Mouse (Mus musculus): Measurements from ENCODE around the gene Pold1. TPM values are rescaled to one million over a fixed set of nuclear protein-coding genes. Genes with fewer than 3 reads are reported as not detected.

Gene Pold1
- polyA plus RNA-seq, 1 experiment from 2014 or later, result 58.5 TPM

- DNase-seq (ENCODE audit: low spot score, missing footprints) (no peak), ATAC-seq (ENCODE audit: low FRiP score) (no peak)
- Histone ChIP-seq H3K9me3 (ENCODE audit: control insufficient read depth, low read length) (0 out of 2 replicates have a peak, but pooled peaks cover 3% of the 10 kb centered on the region), H3K27ac (ENCODE audit: low read depth, low read length) (no peak overlapping the region), H3K4me3 (ENCODE audit: low read depth, low read length) (no peak overlapping the region), H3K9ac (ENCODE audit: low read length) (no peak overlapping the region), H3K4me1 (ENCODE audit: control insufficient read depth, insufficient read depth, low read length) (peaks cover 11% of the 10 kb centered on the region), H3K36me3 (ENCODE audit: control insufficient read depth, insufficient read depth, low read length) (peaks cover 17% of the 10 kb centered on the region), H3K4me2 (no peak overlapping the region), H3K27me3 (ENCODE audit: control insufficient read depth, insufficient read depth, low read length) (no peaks in the 10 kb centered on the region)
- WGBS, result 80% methylated on average over 12 of the region's 12 CpGs
Measured at GRCm38 (mm10) chr7:44543071-44543470, 5.6 kb downstream of the Pold1 start.

- Histone ChIP-seq H3K27ac (ENCODE audit: low read depth, low read length) (no peak overlapping the region), H3K4me1 (ENCODE audit: control insufficient read depth, insufficient read depth, low read length) (peaks cover 6% of the 10 kb centered on the region), H3K36me3 (ENCODE audit: control insufficient read depth, insufficient read depth, low read length) (peaks cover 20% of the 10 kb centered on the region), H3K9me3 (ENCODE audit: control insufficient read depth, low read length) (0 out of 2 replicates have a peak, but pooled peaks cover 3% of the 10 kb centered on the region), H3K9ac (ENCODE audit: low read length) (no peak overlapping the region), H3K27me3 (ENCODE audit: control insufficient read depth, insufficient read depth, low read length) (no peaks in the 10 kb centered on the region), H3K4me3 (ENCODE audit: low read depth, low read length) (no peak overlapping the region), H3K4me2 (no peak overlapping the region)
- ATAC-seq (ENCODE audit: low FRiP score) (no peak), DNase-seq (ENCODE audit: low spot score, missing footprints) (no peak)
- WGBS, result 92% methylated on average over 11 of the region's 11 CpGs
Measured at GRCm38 (mm10) chr7:44542555-44542954, 6.1 kb downstream of the Pold1 start.

GRCm38 (mm10) chr7:44538756-44539624, 9.7 kb downstream of the Pold1 start:
- Histone ChIP-seq H3K4me3 (ENCODE audit: low read depth, low read length) (no peak overlapping the region), H3K4me1 (ENCODE audit: control insufficient read depth, insufficient read depth, low read length) (no peaks in the 10 kb centered on the region), H3K27ac (ENCODE audit: low read depth, low read length) (no peak overlapping the region), H3K9ac (ENCODE audit: low read length) (no peak overlapping the region), H3K27me3 (ENCODE audit: control insufficient read depth, insufficient read depth, low read length) (no peaks in the 10 kb centered on the region), H3K4me2 (no peak overlapping the region), H3K36me3 (ENCODE audit: control insufficient read depth, insufficient read depth, low read length) (peaks cover 40% of the 10 kb centered on the region), H3K9me3 (ENCODE audit: control insufficient read depth, low read length) (no peaks in the 10 kb centered on the region)
- ATAC-seq (ENCODE audit: low FRiP score) (no peak), DNase-seq (ENCODE audit: low spot score, missing footprints) (no peak)
- WGBS, result 92% methylated on average over 41 of the region's 41 CpGs

- 94% methylated on average over 13 of the region's 13 CpGs for WGBS
- peaks cover 48% of the 10 kb centered on the region for H3K36me3 ChIP-seq (ENCODE audit: control insufficient read depth, insufficient read depth, low read length)
- no peak overlapping the region for H3K4me2 ChIP-seq
- no peaks in the 10 kb centered on the region for H3K4me1 ChIP-seq (ENCODE audit: control insufficient read depth, insufficient read depth, low read length)
- no peak overlapping the region for H3K27ac ChIP-seq (ENCODE audit: low read depth, low read length)
- H3K27me3 ChIP-seq (ENCODE audit: control insufficient read depth, insufficient read depth, low read length), result no peaks in the 10 kb centered on the region
- ATAC-seq (ENCODE audit: low FRiP score), result no peak
- no peak overlapping the region for H3K9ac ChIP-seq (ENCODE audit: low read length)
- H3K4me3 ChIP-seq (ENCODE audit: low read depth, low read length), result no peak overlapping the region
- no peaks in the 10 kb centered on the region for H3K9me3 ChIP-seq (ENCODE audit: control insufficient read depth, low read length)
- no peak for DNase-seq (ENCODE audit: low spot score, missing footprints)
Measured at GRCm38 (mm10) chr7:44537496-44537895, 11.2 kb downstream of the Pold1 start.

- no peak overlapping the region for H3K27ac ChIP-seq (ENCODE audit: low read depth, low read length)
- H3K9me3 ChIP-seq (ENCODE audit: control insufficient read depth, low read length), result no peaks in the 10 kb centered on the region
- H3K9ac ChIP-seq (ENCODE audit: low read length), result no peak overlapping the region
- no peaks in the 10 kb centered on the region for H3K27me3 ChIP-seq (ENCODE audit: control insufficient read depth, insufficient read depth, low read length)
- no peaks in the 10 kb centered on the region for H3K4me1 ChIP-seq (ENCODE audit: control insufficient read depth, insufficient read depth, low read length)
- ATAC-seq (ENCODE audit: low FRiP score) (no peak), DNase-seq (ENCODE audit: low spot score, missing footprints) (no peak)
- no peak overlapping the region for H3K4me3 ChIP-seq (ENCODE audit: low read depth, low read length)
- WGBS, result 81% methylated on average over 7 of the region's 7 CpGs
- H3K4me2 ChIP-seq, result no peak overlapping the region
- H3K36me3 ChIP-seq (ENCODE audit: control insufficient read depth, insufficient read depth, low read length), result peaks cover 44% of the 10 kb centered on the region
Measured at GRCm38 (mm10) chr7:44537009-44537408, 11.6 kb downstream of the Pold1 start.

GRCm38 (mm10) chr7:44536590-44536968, 12.1 kb downstream of the Pold1 start:
- Histone ChIP-seq H3K9me3 (ENCODE audit: control insufficient read depth, low read length) (no peaks in the 10 kb centered on the region), H3K4me3 (ENCODE audit: low read depth, low read length) (no peak overlapping the region), H3K4me2 (no peak overlapping the region), H3K36me3 (ENCODE audit: control insufficient read depth, insufficient read depth, low read length) (peaks cover 43% of the 10 kb centered on the region), H3K27ac (ENCODE audit: low read depth, low read length) (no peak overlapping the region), H3K27me3 (ENCODE audit: control insufficient read depth, insufficient read depth, low read length) (no peaks in the 10 kb centered on the region), H3K9ac (ENCODE audit: low read length) (no peak overlapping the region), H3K4me1 (ENCODE audit: control insufficient read depth, insufficient read depth, low read length) (no peaks in the 10 kb centered on the region)
- WGBS, result 92% methylated on average over 6 of the region's 6 CpGs
- no peak for DNase-seq (ENCODE audit: low spot score, missing footprints)
- no peak for ATAC-seq (ENCODE audit: low FRiP score)

- H3K9me3 ChIP-seq (ENCODE audit: control insufficient read depth, low read length), result no peaks in the 10 kb centered on the region
- H3K4me1 ChIP-seq (ENCODE audit: control insufficient read depth, insufficient read depth, low read length), result no peaks in the 10 kb centered on the region
- no peak for ATAC-seq (ENCODE audit: low FRiP score)
- no peak overlapping the region for H3K4me2 ChIP-seq
- H3K36me3 ChIP-seq (ENCODE audit: control insufficient read depth, insufficient read depth, low read length), result peaks cover 40% of the 10 kb centered on the region
- WGBS, result 94% methylated on average over 27 of the region's 27 CpGs
- DNase-seq (ENCODE audit: low spot score, missing footprints), result no peak
- H3K27ac ChIP-seq (ENCODE audit: low read depth, low read length), result no peak overlapping the region
- H3K4me3 ChIP-seq (ENCODE audit: low read depth, low read length), result no peak overlapping the region
- no peaks in the 10 kb centered on the region for H3K27me3 ChIP-seq (ENCODE audit: control insufficient read depth, insufficient read depth, low read length)
- H3K9ac ChIP-seq (ENCODE audit: low read length), result no peak overlapping the region
Measured at GRCm38 (mm10) chr7:44535657-44536589, 12.7 kb downstream of the Pold1 start.

GRCm38 (mm10) chr7:44534656-44535441, 13.8 kb downstream of the Pold1 start:
- no peaks in the 10 kb centered on the region for H3K4me1 ChIP-seq (ENCODE audit: control insufficient read depth, insufficient read depth, low read length)
- no peak overlapping the region for H3K4me3 ChIP-seq (ENCODE audit: low read depth, low read length)
- no peak overlapping the region for H3K9ac ChIP-seq (ENCODE audit: low read length)
- no peaks in the 10 kb centered on the region for H3K27me3 ChIP-seq (ENCODE audit: control insufficient read depth, insufficient read depth, low read length)
- ATAC-seq (ENCODE audit: low FRiP score) (no peak), DNase-seq (ENCODE audit: low spot score, missing footprints) (no peak)
- peaks cover 36% of the 10 kb centered on the region for H3K36me3 ChIP-seq (ENCODE audit: control insufficient read depth, insufficient read depth, low read length)
- H3K9me3 ChIP-seq (ENCODE audit: control insufficient read depth, low read length), result no peaks in the 10 kb centered on the region
- WGBS, result 94% methylated on average over 19 of the region's 19 CpGs
- no peak overlapping the region for H3K4me2 ChIP-seq
- H3K27ac ChIP-seq (ENCODE audit: low read depth, low read length), result no peak overlapping the region
